Mouse (Mus musculus) right cerebral cortex, adult 18-20 months (tissue): ENCODE data around the gene Pole2.
A peak's percentile ranks its signal among the peaks of the same experiment; 100 is the strongest.
"Not testable (repeated sequence)": the region's sequence is repeated elsewhere in the genome, so short reads cannot be mapped to it uniquely, and the experiment has no call there.

Experiments used
- DNase-seq: peaks from one replicate; pipeline ENCODE4 v3.0.0; 2022; ENCODE audit warnings: mixed read lengths

Gene Pole2

GRCm38 (mm10) chr12:69177526-69177925, 50.5 kb downstream of the Pole2 start:
- no peak for DNase-seq

DNA sequence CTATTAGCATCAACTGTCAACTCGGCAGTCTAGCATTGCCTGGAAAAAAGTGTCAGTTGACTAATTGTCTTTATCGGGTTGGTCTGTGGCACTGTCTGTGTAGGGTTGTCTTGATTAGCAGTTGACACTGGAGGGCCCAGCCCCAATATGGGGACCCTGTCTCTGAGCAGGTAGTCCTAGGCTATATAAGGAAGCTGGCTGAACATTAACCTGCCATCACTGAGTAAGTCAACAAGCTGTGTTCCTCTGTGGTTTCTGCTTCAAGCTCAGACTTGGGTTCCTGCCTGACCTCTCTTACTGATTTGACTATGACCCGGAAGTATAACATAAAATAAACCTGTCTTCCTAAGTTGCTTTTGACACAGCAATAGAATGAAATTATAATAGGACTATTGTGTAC, 52.0 kb downstream of the Pole2 start:
- DNase-seq, result no peak

DNA sequence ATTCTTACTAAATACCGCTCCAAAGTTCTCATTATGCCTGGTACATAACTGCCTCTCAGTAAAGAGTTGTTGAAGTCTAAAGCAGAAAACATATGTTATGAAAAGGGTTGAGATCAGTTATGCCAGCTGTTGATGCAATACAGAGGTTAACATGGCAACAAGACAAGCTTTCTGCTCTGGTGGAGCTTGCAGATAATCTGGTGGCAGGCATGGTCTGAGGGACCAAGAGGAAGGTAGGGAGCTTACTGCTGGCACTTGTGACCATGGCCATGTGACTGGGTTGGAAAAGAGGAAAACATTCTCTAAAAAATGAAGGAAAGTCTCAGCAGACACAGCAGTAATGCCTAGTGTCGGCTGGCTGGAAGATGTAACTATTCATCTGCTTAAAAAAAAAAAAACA, 56.7 kb downstream of the Pole2 start:
- no peak for DNase-seq

DNA sequence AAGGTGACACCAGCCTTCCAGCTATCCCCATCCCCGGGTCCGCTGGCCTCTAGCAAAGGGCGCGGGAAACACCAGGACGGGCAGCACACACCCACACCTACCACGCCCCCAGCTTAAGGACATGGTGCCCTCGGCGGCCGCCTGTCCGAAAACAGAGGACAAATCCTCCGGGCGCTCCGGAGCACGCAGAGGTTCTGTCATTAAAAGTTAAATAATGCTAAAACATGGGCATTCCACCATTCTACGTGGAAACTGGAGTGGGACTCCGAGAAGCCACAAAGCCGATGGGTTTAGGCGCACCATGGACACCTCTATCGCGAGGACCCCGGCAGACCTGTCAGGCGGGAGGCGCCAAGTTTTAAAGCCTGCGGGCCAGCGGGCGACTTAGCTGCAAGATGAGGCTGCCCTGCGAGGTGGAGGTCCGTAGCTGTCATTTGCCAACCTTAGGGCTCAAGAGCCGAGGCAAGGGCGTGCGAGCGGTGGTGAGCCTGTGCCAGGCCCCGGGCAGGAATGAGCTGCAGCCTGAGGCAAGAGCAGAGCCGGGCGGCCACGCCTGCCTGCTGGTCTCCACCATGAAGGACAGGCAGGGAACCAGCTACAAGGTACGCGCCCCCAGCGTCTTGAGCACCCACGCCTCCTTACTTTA, 59.4 kb downstream of the Pole2 start, which contains the start of gene Lrr1:
Gene Lrr1, plus strand, starts transcription at position 354 of the 646 bp plus-strand sequence.
- DNase-seq, result peak; percentile 77

GRCm38 (mm10) chr12:69167656-69168460, 60.1 kb downstream of the Pole2 start:
- no peak for DNase-seq

GRCm38 (mm10) chr12:69166861-69167581, 61.0 kb downstream of the Pole2 start:
- DNase-seq, result not testable (repeated sequence)

GRCm38 (mm10) chr12:69164904-69165303, 63.1 kb downstream of the Pole2 start:
- no peak for DNase-seq

GRCm38 (mm10) chr12:69163586-69163985, 64.4 kb downstream of the Pole2 start:
- not testable (repeated sequence) for DNase-seq

DNA sequence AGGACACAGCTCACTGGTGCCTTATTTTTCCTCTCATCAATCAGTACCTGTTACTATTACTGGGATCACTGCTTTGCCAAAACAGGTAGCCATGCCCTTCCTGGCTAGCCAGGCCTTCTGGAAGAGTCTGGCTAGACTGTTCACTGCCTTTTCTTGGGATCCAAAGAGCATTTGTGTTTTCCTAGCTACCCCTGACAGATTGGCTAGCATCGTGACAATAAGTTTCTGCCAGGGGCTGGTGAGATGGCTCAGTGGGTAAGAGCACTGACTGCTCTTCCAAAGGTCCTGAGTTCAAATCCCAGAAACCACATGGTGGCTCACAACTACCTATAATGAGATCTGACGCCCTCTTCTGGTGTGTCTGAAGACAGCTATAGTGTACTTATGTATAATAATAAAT, 67.3 kb downstream of the Pole2 start:
- not testable (repeated sequence) for DNase-seq

- no peak for DNase-seq
Measured at GRCm38 (mm10) chr12:69159578-69159940, 68.4 kb downstream of the Pole2 start.

DNA sequence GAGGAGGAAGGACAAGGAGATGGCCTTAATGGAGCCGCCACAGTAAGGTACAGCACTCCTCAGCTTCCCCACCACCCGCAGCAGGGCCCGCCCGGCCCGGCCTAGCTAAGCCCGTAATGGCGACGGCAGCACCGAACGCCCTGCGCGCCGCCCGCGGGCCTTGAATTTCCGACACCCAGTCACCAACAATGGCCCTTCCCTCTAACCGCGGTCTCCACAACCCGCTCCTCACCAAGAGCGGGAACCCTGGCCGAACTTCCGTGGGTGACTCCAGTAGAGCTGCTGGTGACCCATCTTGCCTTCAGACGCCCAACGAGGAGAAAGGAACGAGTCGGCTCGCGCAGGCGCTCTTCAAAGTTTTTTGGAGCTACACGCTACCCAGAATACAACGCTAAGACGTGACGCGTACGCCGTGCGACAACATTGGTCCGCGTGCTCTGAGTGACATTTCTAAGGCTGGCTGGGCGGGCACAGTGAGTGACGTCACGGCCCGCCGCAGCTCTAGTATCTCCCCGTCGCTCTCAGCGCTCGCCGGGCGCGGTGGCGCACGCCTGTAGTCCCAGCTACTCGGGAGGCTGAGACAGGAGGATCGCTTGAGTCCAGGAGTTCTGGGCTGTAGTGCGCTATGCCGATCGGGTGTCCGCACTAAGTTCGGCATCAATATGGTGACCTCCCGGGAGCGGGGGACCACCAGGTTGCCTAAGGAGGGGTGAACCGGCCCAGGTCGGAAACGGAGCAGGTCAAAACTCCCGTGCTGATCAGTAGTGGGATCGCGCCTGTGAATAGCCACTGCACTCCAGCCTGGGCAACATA, 69.0 kb downstream of the Pole2 start, which contains the start of gene Rps29:
Gene Rps29, minus strand, starts transcription at position 422 of the 813 bp plus-strand sequence.
- DNase-seq, result peak; percentile 98

- DNase-seq, result no peak
Measured at GRCm38 (mm10) chr12:69158366-69158764, 69.6 kb downstream of the Pole2 start.

DNA sequence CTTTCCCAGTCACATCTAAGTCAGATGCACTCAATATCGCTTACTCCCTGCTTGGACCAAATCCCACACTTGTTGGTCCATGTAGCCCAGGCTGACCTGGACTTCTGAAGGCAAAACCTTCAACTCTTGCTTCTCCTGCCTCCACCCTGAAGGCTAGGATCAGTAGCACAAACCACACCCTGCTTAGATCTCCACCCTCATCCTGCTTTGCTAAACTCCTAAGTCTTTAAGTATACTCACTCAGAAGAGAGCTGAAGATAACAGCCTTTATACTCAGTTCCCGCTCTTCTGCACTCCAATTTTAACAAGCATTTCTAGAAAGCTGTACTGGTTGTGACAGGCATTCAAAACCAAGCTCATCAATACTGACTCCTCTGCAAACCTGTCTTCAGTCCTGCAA, 70.9 kb downstream of the Pole2 start:
- DNase-seq, result no peak

- DNase-seq, result no peak
Measured at GRCm38 (mm10) chr12:69156436-69156835, 71.6 kb downstream of the Pole2 start.

- DNase-seq, result no peak
Measured at GRCm38 (mm10) chr12:69155923-69156322, 72.1 kb downstream of the Pole2 start.
